Mouse (Mus musculus) hindbrain, embryonic 14.5 days (tissue): ENCODE data around the gene Wtip. TPM values are rescaled to one million over a fixed set of nuclear protein-coding genes. Genes with fewer than 3 reads are reported as not detected.
"Not testable (repeated sequence)": the region's sequence is repeated elsewhere in the genome, so short reads cannot be mapped to it uniquely, and the experiment has no call there.

Experiments
- ATAC-seq: fragments of 200-750 bp; cut with Nextera tagmentation; 2 replicates; pipeline ENCODE4 v1.8.0; 2017; ENCODE audit warnings: moderate number of reproducible peaks, mild to moderate bottlenecking, moderate TSS enrichment, moderate library complexity; ENCODE audit not compliant: low FRiP score
- DNase-seq: peaks from one replicate; pipeline ENCODE4 v3.0.0-alpha.2; 2015; ENCODE audit warnings: low spot score
- H3K27ac ChIP-seq: fragments of 300-500 bp; sonication (generic); 2 replicates; pipeline ENCODE4 v1.5.1; 2014; ENCODE audit warnings: mild to moderate bottlenecking, moderate library complexity
- H3K27me3 ChIP-seq: fragments of 300-500 bp; sonication (generic); 2 replicates; pipeline ENCODE4 v1.6.1; 2014; ENCODE audit warnings: mild to moderate bottlenecking, low read length, mixed read lengths; ENCODE audit not compliant: control insufficient read depth, insufficient read depth
- H3K36me3 ChIP-seq: fragments of 300-500 bp; sonication (generic); replicated peaks from 2 replicates; pipeline ENCODE4 v1.6.1; 2014; ENCODE audit not compliant: control insufficient read depth, insufficient read depth
- H3K4me1 ChIP-seq: fragments of 300-500 bp; sonication (generic); replicated peaks from 2 replicates; pipeline ENCODE4 v1.6.1; 2014; ENCODE audit warnings: antibody characterized with exemption, low read length, mixed read lengths; ENCODE audit not compliant: control insufficient read depth, insufficient read depth
- H3K4me2 ChIP-seq: fragments of 300-500 bp; sonication (generic); replicated peaks from 2 replicates; pipeline ENCODE4 v1.6.1; 2014; ENCODE audit warnings: mild to moderate bottlenecking, moderate library complexity
- H3K4me3 ChIP-seq: fragments of 300-500 bp; sonication (generic); replicated peaks from 2 replicates; pipeline ENCODE4 v1.5.1; 2014; ENCODE audit warnings: mild to moderate bottlenecking, low read length
- H3K9ac ChIP-seq: fragments of 300-500 bp; sonication (generic); 2 replicates; pipeline ENCODE4 v1.6.1; 2014
- H3K9me3 ChIP-seq: fragments of 300-500 bp; sonication (generic); 2 replicates; pipeline ENCODE4 v1.6.1; 2016; ENCODE audit warnings: low read length; ENCODE audit not compliant: control insufficient read depth
- WGBS: fragments of 180-500 bp; shearing (Covaris S2); extraction: QIAGEN DNeasy Blood & Tissue Kit; methylation state at CpG from one replicate; pipeline ENCODE4 v1.1.7; 2014; 5-methylcytosine and 5-hydroxymethylcytosine counted together
- polyA plus RNA-seq: library from polyadenylated mRNA; unstranded; fragments of >200 nt; fragmentation: Nextera tagmentation; extraction: Ambion mirVana; gene quantifications from 2 replicates; pipeline ENCODE4 v1.2.1, GENCODE M21; 2014

Wtip gene
- 2.5 and 3.2 TPM in 2 replicates for polyA plus RNA-seq

GRCm38 (mm10) chr7:34133117-34133762 is at the start of gene Wtip:
Gene Wtip (minus strand): TSS chr7:34133268.
- H3K36me3 ChIP-seq: no peaks in the 10 kb centered on the region
- peak within 1 kb of the TSS; percentile 83 for H3K9ac ChIP-seq
- H3K27ac ChIP-seq: peak within 1 kb of the TSS; percentile 64
- peak; percentile 82 for DNase-seq
- H3K4me3 ChIP-seq: peak within 1 kb of the TSS; percentile 85
- ATAC-seq: peak; percentile 89
- H3K4me2 ChIP-seq: peak within 1 kb of the TSS; percentile 63
- H3K9me3 ChIP-seq: no peaks in the 10 kb centered on the region
- H3K27me3 ChIP-seq: no peaks in the 10 kb centered on the region
- peaks cover 17% of the 10 kb centered on the region for H3K4me1 ChIP-seq
- 3% methylated on average over 39 of the region's 65 CpGs for WGBS

DNA sequence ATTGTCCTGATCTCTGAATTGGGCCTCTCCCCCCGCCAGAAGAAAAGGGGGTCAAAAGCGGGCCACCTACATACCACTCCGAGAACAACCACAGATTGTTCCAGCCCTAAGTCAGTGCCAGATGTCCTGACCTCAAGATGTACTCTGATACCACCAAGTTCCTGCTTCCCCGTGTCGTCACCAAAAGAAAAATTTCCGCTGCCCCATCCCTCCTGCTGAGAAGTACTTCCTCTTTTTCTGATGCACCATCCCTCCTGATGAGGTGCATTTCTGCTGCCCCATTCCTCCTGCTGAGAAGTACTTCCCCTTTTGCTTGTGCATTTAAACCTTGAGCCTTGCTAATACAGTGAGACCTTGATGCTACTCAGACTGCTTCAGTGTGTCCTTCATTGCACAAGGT is 43.2 kb upstream of the Wtip start:
- ATAC-seq, H3K27ac ChIP-seq, H3K9me3 ChIP-seq, H3K4me2 ChIP-seq, H3K9ac ChIP-seq, H3K4me3 ChIP-seq, H3K27me3 ChIP-seq, DNase-seq, H3K36me3 ChIP-seq, H3K4me1 ChIP-seq: not testable (repeated sequence)
- 83% methylated on average over 6 of the region's 6 CpGs for WGBS

DNA sequence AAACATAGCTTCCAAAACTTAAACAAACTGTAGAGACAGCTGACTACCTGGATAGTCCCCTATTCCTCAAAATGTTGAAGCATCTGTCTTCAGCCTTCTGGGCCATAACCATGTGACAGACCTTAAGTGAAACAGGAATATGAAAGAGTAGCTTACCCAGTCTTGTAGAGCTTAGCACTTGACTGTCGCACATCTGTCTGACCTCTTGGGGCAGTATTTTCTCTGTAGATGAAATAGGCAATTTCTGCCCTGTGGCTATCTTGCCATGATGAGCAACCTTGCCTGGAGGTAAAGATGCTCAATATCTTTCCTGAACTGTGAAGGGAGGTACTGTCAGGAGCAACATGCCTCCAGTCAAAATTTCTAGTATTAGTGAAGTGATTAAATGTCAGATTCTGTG is 39.2 kb upstream of the Wtip start:
- no peak overlapping the region for H3K9ac ChIP-seq
- no peaks in the 10 kb centered on the region for H3K9me3 ChIP-seq
- no peaks in the 10 kb centered on the region for H3K27me3 ChIP-seq
- H3K4me3 ChIP-seq: no peak overlapping the region
- H3K27ac ChIP-seq: no peak overlapping the region
- DNase-seq (no peak), ATAC-seq (no peak)
- 58% methylated on average over 1 of the region's 1 CpGs for WGBS
- peaks cover 5% of the 10 kb centered on the region for H3K4me1 ChIP-seq
- H3K4me2 ChIP-seq: no peak overlapping the region
- H3K36me3 ChIP-seq: no peaks in the 10 kb centered on the region

DNA sequence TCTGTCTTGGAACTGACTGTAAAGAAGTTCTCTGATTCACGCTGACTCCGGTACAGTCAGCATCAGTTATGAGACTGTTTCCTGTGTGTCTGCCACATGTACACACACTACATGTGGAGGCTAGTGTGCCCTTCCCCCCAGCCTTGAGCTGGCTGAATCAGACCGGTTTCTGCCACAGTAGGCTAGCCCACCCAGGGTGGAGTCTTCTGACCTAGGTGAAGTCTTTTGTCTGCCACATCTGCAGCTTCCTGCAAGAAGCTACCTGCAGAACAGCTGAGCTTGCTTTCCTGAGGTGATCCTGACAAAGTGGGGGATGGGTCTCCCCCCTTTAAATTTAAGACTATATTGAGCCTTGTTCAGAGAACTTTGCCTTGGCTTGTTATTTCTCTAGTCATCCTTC is 36.4 kb upstream of the Wtip start, which contains the start of gene Uba2:
TSS of gene Uba2 (minus strand) at position 146 of the 400 bp plus-strand sequence.
- 83% methylated on average over 3 of the region's 3 CpGs for WGBS
- no peak for ATAC-seq

DNA sequence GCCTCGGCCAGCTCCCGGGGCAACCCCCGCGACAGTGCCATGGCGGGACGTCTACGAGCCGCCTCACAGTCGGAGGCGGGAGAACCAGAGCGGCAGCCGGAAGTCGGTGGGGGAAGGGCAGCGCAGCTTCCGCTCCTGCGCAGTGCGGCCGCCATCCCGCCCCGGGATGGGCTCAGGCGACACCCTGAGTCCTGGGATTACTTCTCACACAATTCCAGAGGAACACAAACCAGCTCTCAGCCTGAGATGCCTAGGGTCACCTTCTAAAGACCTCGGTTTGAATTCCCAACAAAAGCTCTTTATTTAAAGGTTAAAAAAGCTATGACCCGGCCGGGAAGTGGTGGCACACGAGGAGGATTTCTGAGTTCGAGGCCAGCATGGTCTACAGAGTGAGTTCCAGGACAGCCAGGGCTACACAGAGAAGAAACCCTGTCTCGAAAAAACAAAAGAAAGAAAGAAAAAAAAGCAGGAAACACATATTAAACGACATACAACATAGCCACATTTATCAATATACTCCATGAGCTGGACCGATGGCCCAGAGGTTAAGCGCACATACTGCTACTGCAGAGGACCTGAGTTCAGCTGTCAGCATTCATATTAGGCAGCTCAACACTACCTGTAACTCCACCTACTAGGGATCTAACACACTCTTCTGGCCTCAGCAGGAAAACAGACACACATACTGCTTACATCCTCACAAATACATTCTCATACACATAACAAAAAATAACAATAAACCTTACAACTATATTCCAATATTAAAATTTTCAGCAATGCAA is 35.6 kb upstream of the Wtip start:
- no peaks in the 10 kb centered on the region for H3K27me3 ChIP-seq
- H3K4me1 ChIP-seq: peaks cover 11% of the 10 kb centered on the region
- H3K27ac ChIP-seq: peak overlapping the region; percentile 84
- no peaks in the 10 kb centered on the region for H3K9me3 ChIP-seq
- H3K36me3 ChIP-seq: peaks cover 16% of the 10 kb centered on the region
- peak overlapping the region; percentile 91 for H3K9ac ChIP-seq
- ATAC-seq (peak; percentile 96), DNase-seq (peak; percentile 94)
- peak overlapping the region; percentile 89 for H3K4me3 ChIP-seq
- WGBS: 10% methylated on average over 30 of the region's 30 CpGs
- H3K4me2 ChIP-seq: peak overlapping the region; percentile 78

More for the DNA sequence above, 36.4 kb upstream of the Wtip start, which contains the start of gene Uba2:
- H3K27ac ChIP-seq: peak within 1 kb of the TSS; percentile 84
- H3K36me3 ChIP-seq: peaks cover 10% of the 10 kb centered on the region
- DNase-seq: no peak
- no peaks in the 10 kb centered on the region for H3K9me3 ChIP-seq
- H3K4me1 ChIP-seq: peaks cover 11% of the 10 kb centered on the region
- H3K4me2 ChIP-seq: peak within 1 kb of the TSS; percentile 78
- no peaks in the 10 kb centered on the region for H3K27me3 ChIP-seq
- H3K9ac ChIP-seq: peak within 1 kb of the TSS; percentile 91
- H3K4me3 ChIP-seq: peak within 1 kb of the TSS; percentile 89

- no peaks in the 10 kb centered on the region for H3K27me3 ChIP-seq
- H3K4me3 ChIP-seq: peak overlapping the region; percentile 89
- H3K9ac ChIP-seq: peak overlapping the region; percentile 91
- no peaks in the 10 kb centered on the region for H3K9me3 ChIP-seq
- no peak for DNase-seq
- H3K36me3 ChIP-seq: peaks cover 24% of the 10 kb centered on the region
- H3K4me2 ChIP-seq: peak overlapping the region; percentile 78
- under 1% methylated on average over 54 of the region's 54 CpGs for WGBS
- peak overlapping the region; percentile 84 for H3K27ac ChIP-seq
- H3K4me1 ChIP-seq: peaks cover 11% of the 10 kb centered on the region
- peak; percentile 79 for ATAC-seq
Measured at GRCm38 (mm10) chr7:34167766-34168469, 34.9 kb upstream of the Wtip start.

- Histone ChIP-seq H3K4me2 (peak overlapping the region; percentile 8; the same call in 1 of the 2 replicates), H3K4me3 (peak overlapping the region; percentile 1; the same call in 1 of the 2 replicates), H3K4me1 (peaks cover 11% of the 10 kb centered on the region), H3K9ac (no peak overlapping the region), H3K36me3 (peaks cover 34% of the 10 kb centered on the region), H3K9me3 (no peaks in the 10 kb centered on the region), H3K27me3 (no peaks in the 10 kb centered on the region), H3K27ac (no peak overlapping the region)
- ATAC-seq (no peak), DNase-seq (no peak)
- 53% methylated on average over 4 of the region's 4 CpGs for WGBS
Measured at GRCm38 (mm10) chr7:34166850-34167249, 33.8 kb upstream of the Wtip start.

DNA sequence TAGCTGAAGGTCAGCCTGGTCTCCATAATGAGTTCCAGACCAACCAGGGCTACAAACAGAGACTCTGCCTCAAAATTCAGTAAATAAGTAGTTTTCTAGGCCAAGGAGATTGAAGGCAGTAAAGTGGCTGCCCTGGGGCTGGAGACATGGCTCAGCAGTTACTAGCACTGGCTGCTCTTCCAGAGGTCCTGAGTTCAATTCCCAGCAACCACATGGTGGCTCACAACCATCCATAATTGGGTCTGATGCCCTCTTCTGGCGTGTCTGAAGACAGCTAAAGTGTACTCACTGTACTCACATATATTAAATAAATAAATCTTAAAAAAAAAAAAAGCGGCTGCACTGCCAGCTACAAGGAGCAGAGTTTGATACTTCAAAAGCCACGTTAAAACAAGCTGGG is 32.9 kb upstream of the Wtip start:
- Histone ChIP-seq H3K36me3 (peaks cover 43% of the 10 kb centered on the region), H3K9ac (no peak overlapping the region), H3K4me3 (no peak overlapping the region), H3K27me3 (no peaks in the 10 kb centered on the region), H3K4me2 (no peak overlapping the region), H3K4me1 (peaks cover 11% of the 10 kb centered on the region), H3K9me3 (no peaks in the 10 kb centered on the region), H3K27ac (no peak overlapping the region)
- ATAC-seq (no peak), DNase-seq (no peak)
- 87% methylated on average over 3 of the region's 3 CpGs for WGBS

DNA sequence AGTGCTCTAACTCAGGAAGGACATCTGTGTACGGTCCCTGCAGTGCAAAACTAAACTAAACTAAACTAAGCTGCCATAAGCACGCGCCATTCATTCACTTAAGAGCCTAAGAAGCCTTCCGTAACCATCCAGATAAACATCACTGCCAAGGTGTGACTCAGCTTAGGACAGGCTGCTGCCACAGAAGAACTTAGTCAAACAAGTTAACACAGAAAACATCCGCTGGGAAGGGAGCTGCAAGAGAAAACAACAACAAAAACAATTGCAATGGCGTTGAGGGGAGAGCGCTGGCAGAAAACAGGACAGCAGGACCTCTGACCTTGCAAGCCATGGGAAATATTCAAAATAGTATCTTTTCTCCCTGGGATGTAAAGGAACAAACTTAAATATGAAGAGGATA is 31.6 kb upstream of the Wtip start:
- WGBS: 92% methylated on average over 7 of the region's 7 CpGs
- ATAC-seq (no peak), DNase-seq (no peak)
- H3K4me2 ChIP-seq: no peak overlapping the region
- peaks cover 11% of the 10 kb centered on the region for H3K4me1 ChIP-seq
- H3K36me3 ChIP-seq: peaks cover 55% of the 10 kb centered on the region
- no peak overlapping the region for H3K4me3 ChIP-seq
- no peak overlapping the region for H3K27ac ChIP-seq
- no peaks in the 10 kb centered on the region for H3K9me3 ChIP-seq
- no peaks in the 10 kb centered on the region for H3K27me3 ChIP-seq
- no peak overlapping the region for H3K9ac ChIP-seq
